Mouse (Mus musculus) megakaryocyte, embryonic 14.5 days (primary cell): ENCODE results near the gene Olfr785.

Source experiments
- FLI1 ChIP-seq: IDR thresholded peaks from 2 replicates; pipeline ENCODE4 v1.6.1; 2012; ENCODE audit warnings: low read length, inconsistent platforms, mixed read lengths
- GATA1 ChIP-seq: IDR thresholded peaks from 3 replicates; pipeline ENCODE4 v1.6.1; 2012; ENCODE audit warnings: mixed read lengths, low read length, inconsistent platforms, borderline replicate concordance

DNA sequence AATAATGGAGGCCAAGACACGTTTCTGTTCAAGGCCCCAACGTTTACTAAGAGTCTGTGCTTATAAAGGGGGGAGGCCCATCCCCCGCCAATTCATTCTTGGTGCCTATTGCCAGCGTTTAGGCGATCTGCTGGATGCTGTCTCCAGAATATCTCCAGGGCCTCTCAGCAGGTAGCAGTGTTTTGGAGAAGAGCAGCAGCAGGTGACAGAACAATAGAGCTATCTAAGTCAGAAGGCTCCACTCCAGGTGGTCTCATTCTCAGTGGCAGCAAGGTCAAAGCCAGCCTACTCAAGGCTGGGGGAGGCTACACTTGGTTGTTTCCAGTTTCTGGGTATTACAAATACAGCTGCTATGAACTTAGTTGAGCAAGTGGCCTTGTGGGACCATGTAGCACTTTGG, 4.3 kb upstream of the Olfr785 start:
- no peak for TF ChIP-seq GATA1
- TF ChIP-seq FLI1, result no peak
